Mouse (Mus musculus) gastrocnemius, adult 18-20 months (tissue): ENCODE measurements around the gene Vmn1r56. TPM values are rescaled to one million over a fixed set of nuclear protein-coding genes. Genes with fewer than 3 reads are reported as not detected.
"Not testable (repeated sequence)": the region's sequence is repeated elsewhere in the genome, so short reads cannot be mapped to it uniquely, and the experiment has no call there.

ENCODE experiments used
- DNase-seq: peaks from one replicate; pipeline ENCODE4 v3.0.0; 2021; ENCODE audit warnings: low spot score
- long read RNA-seq, 2 experiments: library from polyadenylated mRNA; stranded (forward); transcript quantifications; one replicate each; pipeline ENCODE4 v2.0.0; 2021
- total RNA-seq, 2 experiments: library from RNA; stranded (reverse); gene quantifications; 2 replicates each; pipeline ENCODE4 v1.2.3; 2021

Vmn1r56 gene
- not detected for total RNA-seq
- long read RNA-seq, experiment 1, result 0 reads
- long read RNA-seq, experiment 2, result 0 reads

- not testable (repeated sequence) for DNase-seq
Observed at GRCm38 (mm10) chr7:5196647-5197046, at the start of gene Vmn1r56. Gene Vmn1r56, minus strand, starts transcription at chr7:5196747.

- DNase-seq, result not testable (repeated sequence)
Observed at GRCm38 (mm10) chr7:5218193-5218592, 21.6 kb upstream of the Vmn1r56 start, which contains the start of gene Vmn1r57. Gene Vmn1r57, plus strand, starts transcription at chr7:5218493.

GRCm38 (mm10) chr7:5149570-5149969 lies 47.0 kb downstream of the Vmn1r56 start, which contains the start of gene Vmn1r55:
Gene Vmn1r55, minus strand, starts transcription at chr7:5149670.
- DNase-seq, result not testable (repeated sequence)

Other genes starting within 250 kb of the Vmn1r56 start
- gene Sbk2, start 232.3 kb downstream of the Vmn1r56 start, total RNA-seq, result 100 to 1,000 TPM in 1 of 2 experiments, 10 to 100 TPM in 1; 37.4 to 119 TPM
- gene Sbk3, start 225.6 kb downstream of the Vmn1r56 start, total RNA-seq, result 10 to 100 TPM in 1 of 2 experiments, 1 to 10 TPM in 1; 1.8 to 15.5 TPM
- gene Zfp579, start 200.6 kb downstream of the Vmn1r56 start, total RNA-seq, result 10 to 100 TPM in 1 of 2 experiments, 1 to 10 TPM in 1; 8.7 to 13.9 TPM
- 1 to 10 TPM; 8.0 to 8.5 TPM for gene Zfp524, start 182.3 kb downstream of the Vmn1r56 start, total RNA-seq
- gene Fiz1, start 182.1 kb downstream of the Vmn1r56 start, total RNA-seq, result 10 to 100 TPM; 19.0 to 24.4 TPM
- not detected for gene Gm44973, start 181.3 kb downstream of the Vmn1r56 start, total RNA-seq
- 10 to 100 TPM; 12.4 to 13.2 TPM for gene Zfp865, start 176.4 kb downstream of the Vmn1r56 start, total RNA-seq
- not detected for gene Ccdc106, start 176.2 kb downstream of the Vmn1r56 start, total RNA-seq
- gene 4632433K11Rik, start 162.6 kb downstream of the Vmn1r56 start, total RNA-seq, result not detected
- gene Zfp784, start 158.3 kb downstream of the Vmn1r56 start, total RNA-seq, result 1 to 10 TPM; 2.7 to 2.8 TPM
- gene Zfp580, start 145.2 kb downstream of the Vmn1r56 start, total RNA-seq, result 1 to 10 TPM; 2.4 to 3.7 TPM
- gene U2af2, start 134.6 kb downstream of the Vmn1r56 start, total RNA-seq, result 10 to 100 TPM; 39.0 to 49.6 TPM
- gene Epn1, start 116.5 kb downstream of the Vmn1r56 start, total RNA-seq, result 100 to 1,000 TPM; 161 to 183 TPM
- not detected for gene Rfpl4, start 79.8 kb downstream of the Vmn1r56 start, total RNA-seq
- gene Rasl2-9, start 70.8 kb downstream of the Vmn1r56 start, total RNA-seq, result 1 to 10 TPM; 2.1 to 2.6 TPM
- not detected for gene Vmn1r55, start 47.1 kb downstream of the Vmn1r56 start, total RNA-seq
- gene Vmn1r57, start 21.7 kb upstream of the Vmn1r56 start, total RNA-seq, result not detected
- not detected for gene Gm5065, start 153.8 kb upstream of the Vmn1r56 start, total RNA-seq
- gene Nlrp2, start 154.3 kb upstream of the Vmn1r56 start, total RNA-seq, result not detected
- gene Vmn1r58, start 216.6 kb upstream of the Vmn1r56 start, total RNA-seq, result not detected